Mouse (Mus musculus): ENCODE data around the gene Acp7.

Acp7 gene

GRCm38 (mm10) chr7:28601668-28602067 is 29.5 kb downstream of the Acp7 start:
- DNase-seq (ENCODE audit: low spot score in 2 of 2): peak in 1 of 2 experiments; percentile 24

GRCm38 (mm10) chr7:28601029-28601428 is 30.1 kb downstream of the Acp7 start:
- DNase-seq (ENCODE audit: low spot score in 2 of 2): peak in 1 of 2 experiments; percentile 31

- no peak for DNase-seq (ENCODE audit: low spot score in 2 of 2)
These were observed 32.2 kb downstream of the Acp7 start for GRCm38 (mm10) chr7:28598951-28599350.

- peak; percentile 97 to 98 for DNase-seq (ENCODE audit: low spot score in 2 of 2)
These were observed 33.3 kb downstream of the Acp7 start, which contains the start of the genes Samd4b and Pak4 for GRCm38 (mm10) chr7:28597642-28598446. Samd4b (minus strand) TSS chr7:28598144. Pak4 (minus strand) TSS chr7:28598185.

GRCm38 (mm10) chr7:28597277-28597570 is 33.9 kb downstream of the Acp7 start:
- DNase-seq (ENCODE audit: low spot score in 2 of 2): no peak

- DNase-seq (ENCODE audit: low spot score in 2 of 2): no peak
These were observed 34.5 kb downstream of the Acp7 start for GRCm38 (mm10) chr7:28596436-28597276.

GRCm38 (mm10) chr7:28595751-28596435 is 35.2 kb downstream of the Acp7 start:
- no peak for DNase-seq (ENCODE audit: low spot score in 2 of 2)

- no peak for DNase-seq (ENCODE audit: low spot score in 2 of 2)
These were observed 37.7 kb downstream of the Acp7 start for GRCm38 (mm10) chr7:28593206-28594111.

GRCm38 (mm10) chr7:28591862-28592261 is 39.3 kb downstream of the Acp7 start:
- DNase-seq (ENCODE audit: low spot score in 2 of 2): no peak

- DNase-seq (ENCODE audit: low spot score in 2 of 2): no peak
These were observed 43.5 kb downstream of the Acp7 start for GRCm38 (mm10) chr7:28587644-28588043.

- DNase-seq (ENCODE audit: low spot score in 2 of 2): no peak
These were observed 44.3 kb downstream of the Acp7 start for GRCm38 (mm10) chr7:28586663-28587411.

GRCm38 (mm10) chr7:28585001-28585400 is 46.1 kb downstream of the Acp7 start:
- no peak for DNase-seq (ENCODE audit: low spot score in 2 of 2)

GRCm38 (mm10) chr7:28584468-28584867 is 46.7 kb downstream of the Acp7 start:
- DNase-seq (ENCODE audit: low spot score in 2 of 2): no peak

GRCm38 (mm10) chr7:28583570-28584344 is 47.4 kb downstream of the Acp7 start:
- DNase-seq (ENCODE audit: low spot score in 2 of 2): peak in 1 of 2 experiments; percentile 26

- DNase-seq (ENCODE audit: low spot score in 2 of 2): no peak
These were observed 48.3 kb downstream of the Acp7 start for GRCm38 (mm10) chr7:28582841-28583240.

- no peak for DNase-seq (ENCODE audit: low spot score in 2 of 2)
These were observed 49.4 kb downstream of the Acp7 start for GRCm38 (mm10) chr7:28581721-28582120.

- no peak for DNase-seq (ENCODE audit: low spot score in 2 of 2)
These were observed 51.3 kb downstream of the Acp7 start for GRCm38 (mm10) chr7:28579826-28580225.

- no peak for DNase-seq (ENCODE audit: low spot score in 2 of 2)
These were observed 52.5 kb downstream of the Acp7 start for GRCm38 (mm10) chr7:28578543-28579053.

GRCm38 (mm10) chr7:28577826-28578542 is 53.1 kb downstream of the Acp7 start:
- no peak for DNase-seq (ENCODE audit: low spot score in 2 of 2)

All from right cerebral cortex, postnatal 36 days (tissue).